Mouse (Mus musculus) retina, postnatal 7 days (tissue): Measurements from ENCODE around the gene Tnfrsf25.

ENCODE experiments used
- DNase-seq: peaks from one replicate; pipeline ENCODE4 v3.0.0-alpha.2; 2012; ENCODE audit warnings: low read depth, low spot score

The Tnfrsf25 gene

GRCm38 (mm10) chr4:152092751-152093293 is 22.9 kb upstream of the Tnfrsf25 start:
- no peak for DNase-seq

GRCm38 (mm10) chr4:152094233-152094632 is 21.5 kb upstream of the Tnfrsf25 start:
- DNase-seq: no peak

GRCm38 (mm10) chr4:152095937-152096910 is 19.5 kb upstream of the Tnfrsf25 start:
- DNase-seq: peak; percentile 52

GRCm38 (mm10) chr4:152096927-152097326 is 18.8 kb upstream of the Tnfrsf25 start:
- no peak for DNase-seq

GRCm38 (mm10) chr4:152097911-152098799 is 17.6 kb upstream of the Tnfrsf25 start:
- DNase-seq: no peak

GRCm38 (mm10) chr4:152100541-152100940 is 15.2 kb upstream of the Tnfrsf25 start:
- DNase-seq: no peak

- DNase-seq: no peak
Measured at GRCm38 (mm10) chr4:152101081-152101653, 14.6 kb upstream of the Tnfrsf25 start.

- DNase-seq: no peak
Measured at GRCm38 (mm10) chr4:152101921-152102320, 13.8 kb upstream of the Tnfrsf25 start.

- peak; percentile 61 for DNase-seq
Measured at GRCm38 (mm10) chr4:152103025-152103424, 12.7 kb upstream of the Tnfrsf25 start.

- no peak for DNase-seq
Measured at GRCm38 (mm10) chr4:152106746-152107145, 9.0 kb upstream of the Tnfrsf25 start.

- no peak for DNase-seq
Measured at GRCm38 (mm10) chr4:152107493-152107892, 8.2 kb upstream of the Tnfrsf25 start.

- peak; percentile 68 for DNase-seq
Measured at GRCm38 (mm10) chr4:152107971-152108509, 7.7 kb upstream of the Tnfrsf25 start.

GRCm38 (mm10) chr4:152108673-152109072 is 7.1 kb upstream of the Tnfrsf25 start:
- no peak for DNase-seq

GRCm38 (mm10) chr4:152109509-152109908 is 6.2 kb upstream of the Tnfrsf25 start:
- DNase-seq: no peak

GRCm38 (mm10) chr4:152110689-152111088 is 5.0 kb upstream of the Tnfrsf25 start:
- DNase-seq: no peak

GRCm38 (mm10) chr4:152112329-152112728 is 3.4 kb upstream of the Tnfrsf25 start:
- no peak for DNase-seq

GRCm38 (mm10) chr4:152114080-152114479 is 1.7 kb upstream of the Tnfrsf25 start:
- no peak for DNase-seq

- no peak for DNase-seq
Measured at GRCm38 (mm10) chr4:152117538-152117937, 1.8 kb downstream of the Tnfrsf25 start.

- DNase-seq: no peak
Measured at GRCm38 (mm10) chr4:152119396-152120292, 3.9 kb downstream of the Tnfrsf25 start.
